Mouse (Mus musculus): ENCODE results near the gene Hist1h1d. TPM values are rescaled to one million over a fixed set of nuclear protein-coding genes. Genes with fewer than 3 reads are reported as not detected.
A peak's percentile ranks its signal among the peaks of the same experiment; 100 is the strongest.

Gene Hist1h1d
- total and polyA plus RNA-seq, 3 experiments: 0.24 to 115 TPM; not detected in 1

DNA sequence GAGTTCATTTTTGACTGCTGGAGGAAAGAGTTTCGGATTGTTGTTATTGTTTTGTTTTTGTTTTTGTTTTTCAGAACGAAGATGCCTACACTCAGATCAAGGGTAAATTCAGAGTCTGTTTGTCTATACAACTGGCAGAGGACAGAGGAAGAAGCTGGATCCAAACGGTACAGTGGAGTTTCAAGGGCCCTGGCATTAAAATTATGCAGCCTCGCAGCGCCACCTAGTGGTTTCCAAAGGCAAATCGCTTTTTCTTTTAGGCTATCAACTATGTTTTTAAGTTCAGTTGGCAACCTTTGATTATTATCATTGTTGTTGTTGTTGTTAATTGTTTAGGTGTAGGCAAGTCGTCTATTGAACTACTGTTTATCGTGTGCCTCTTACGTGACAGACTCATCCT lies 44.9 kb downstream of the Hist1h1d start:
- peaks cover 15 to 26% of the 10 kb centered on the region in 2 experiments for H3K4me1 ChIP-seq (ENCODE audit: control insufficient read depth in 1 of 2, insufficient read depth in 2 of 2, low read length in 2 of 2)
- H3K9me3 ChIP-seq (replicated peaks; ENCODE audit: insufficient read depth, low read length): no peaks in the 10 kb centered on the region
- DNase-seq (ENCODE audit: low read depth, low spot score): peak; percentile 89
- H3K27me3 ChIP-seq (ENCODE audit: control insufficient read depth in 1 of 2, insufficient read depth in 2 of 2, low read length in 2 of 2): no peaks in the 10 kb centered on the region
- no peak overlapping the region for H3K27ac ChIP-seq (ENCODE audit: control insufficient read depth, low read depth, low read length)
- no peaks in the 10 kb centered on the region for H3K79me2 ChIP-seq (ENCODE audit: control insufficient read depth, insufficient read depth, low read length, poor library complexity)
- peak overlapping the region; percentile 34; the same call in 1 of the 2 replicates for H3K9ac ChIP-seq (ENCODE audit: control insufficient read depth, low read depth, low read length, poor library complexity, severe bottlenecking)
- 0 out of 4 replicates have a peak overlapping the region, but pooled peaks of 1 of the 2 experiments have one; percentile 19 for H3K4me3 ChIP-seq (ENCODE audit: control insufficient read depth in 1 of 2, insufficient read depth in 1 of 2, low read depth in 2 of 2, low read length in 2 of 2)
- peaks cover 0 to 28% of the 10 kb centered on the region in 2 experiments; a peak in 2 of 4 replicates for H3K36me3 ChIP-seq (ENCODE audit: control insufficient read depth in 1 of 2, insufficient read depth in 2 of 2, low read length in 2 of 2)
- no peak for TF ChIP-seq ETS1 (IDR thresholded peaks at IDR 0.05; ENCODE audit: low read depth, low read length)
- TF ChIP-seq MAX (IDR thresholded peaks at IDR 0.05; ENCODE audit: low read length): no peak
- no peak for TF ChIP-seq TAL1 (IDR thresholded peaks at IDR 0.05; ENCODE audit: low read length)
- TF ChIP-seq USF2 (IDR thresholded peaks at IDR 0.05; ENCODE audit: borderline replicate concordance in 1 of 2, insufficient read depth in 1 of 2, low read depth in 1 of 2, low read length in 2 of 2): no peak
- no peak for TF ChIP-seq MYB (IDR thresholded peaks at IDR 0.05; ENCODE audit: low read depth, low read length)
- TF ChIP-seq NRF1 (IDR thresholded peaks at IDR 0.05; ENCODE audit: insufficient read depth, low read depth, low read length, poor library complexity, severe bottlenecking): no peak
- no peak for TF ChIP-seq GABPA (IDR thresholded peaks at IDR 0.05; ENCODE audit: low read depth, low read length)
- TF ChIP-seq RAD21 (IDR thresholded peaks at IDR 0.05; ENCODE audit: low read depth, low read length): peak; percentile 98
- no peak for TF ChIP-seq HCFC1 (IDR thresholded peaks at IDR 0.05; ENCODE audit: low read depth, low read length)
- TF ChIP-seq GATA1 (IDR thresholded peaks at IDR 0.05; ENCODE audit: low read depth, low read length): peak; percentile 27; the same call in 1 of the 2 replicates
- TF ChIP-seq MXI1 (IDR thresholded peaks at IDR 0.05; ENCODE audit: low read depth, low read length): no peak
- no peak for TF ChIP-seq ZKSCAN1 (IDR thresholded peaks at IDR 0.05; ENCODE audit: low read depth, low read length)
- TF ChIP-seq SMC3 (IDR thresholded peaks at IDR 0.05; ENCODE audit: low read depth, low read length): peak; percentile 76
- peak; percentile 75 to 88 (median 77) for TF ChIP-seq CTCF (IDR thresholded peaks at IDR 0.05 in 2 of 3, conservative IDR thresholded peaks at IDR 0.05 in 1 of 3; ENCODE audit: control insufficient read depth in 1 of 3, insufficient read depth in 1 of 3, low read depth in 2 of 3, low read length in 3 of 3, poor library complexity in 1 of 3, severe bottlenecking in 1 of 3)
- TF ChIP-seq POLR2AphosphoS2 (IDR thresholded peaks at IDR 0.05; ENCODE audit: low read length): no peak
- no peak for TF ChIP-seq CHD2 (IDR thresholded peaks at IDR 0.05; ENCODE audit: low read length)
- TF ChIP-seq E2F4 (IDR thresholded peaks at IDR 0.05; ENCODE audit: borderline replicate concordance, low read depth, low read length): no peak
- TF ChIP-seq POLR2A (IDR thresholded peaks at IDR 0.05; ENCODE audit: control insufficient read depth in 1 of 2, insufficient read depth in 1 of 2, low read depth in 1 of 2, low read length in 2 of 2, poor library complexity in 1 of 2): no peak
- TF ChIP-seq BHLHE40 (IDR thresholded peaks at IDR 0.05; ENCODE audit: borderline replicate concordance, low read depth, low read length): peak; percentile 9; the same call in 1 of the 2 replicates
- no peak for TF ChIP-seq MAZ (IDR thresholded peaks at IDR 0.05; ENCODE audit: low read depth, low read length)
- no peak for TF ChIP-seq UBTF (IDR thresholded peaks at IDR 0.05; ENCODE audit: borderline replicate concordance, insufficient read depth, low read depth, low read length)
- TF ChIP-seq MAFK (IDR thresholded peaks at IDR 0.05; ENCODE audit: borderline replicate concordance, low read depth, low read length): no peak
- 0 out of 2 replicates have a peak, but pooled peaks have one; percentile 18 for TF ChIP-seq ZNF384 (IDR thresholded peaks at IDR 0.05; ENCODE audit: low read depth, low read length)
- peak; percentile 70 for TF ChIP-seq SIN3A (IDR thresholded peaks at IDR 0.05; ENCODE audit: low read length)
- TF ChIP-seq CHD1 (IDR thresholded peaks at IDR 0.05; ENCODE audit: low read depth, low read length): no peak
- TF ChIP-seq ELF1 (IDR thresholded peaks at IDR 0.05; ENCODE audit: low read depth, low read length): 0 out of 2 replicates have a peak, but pooled peaks have one; percentile 24
- TF ChIP-seq NELFE (IDR thresholded peaks at IDR 0.05; ENCODE audit: low read depth, low read length): no peak
- TF ChIP-seq EP300 (IDR thresholded peaks at IDR 0.05; ENCODE audit: low read depth in 1 of 2, low read length in 2 of 2): no peak
- TF ChIP-seq KAT2A (conservative IDR thresholded peaks at IDR 0.05; ENCODE audit: low read depth, low read length): no peak
- no peak for TF ChIP-seq POLR2AphosphoS5 (IDR thresholded peaks at IDR 0.05; ENCODE audit: borderline replicate concordance, low read depth, low read length)
- TF ChIP-seq USF1 (IDR thresholded peaks at IDR 0.05; ENCODE audit: low read depth, low read length): no peak
- no peak for TF ChIP-seq JUND (IDR thresholded peaks at IDR 0.05; ENCODE audit: low read depth, low read length)
- TF ChIP-seq ZMIZ1 (IDR thresholded peaks at IDR 0.05; ENCODE audit: low read depth, low read length): no peak
- no peak for TF ChIP-seq MEF2A (IDR thresholded peaks at IDR 0.05; ENCODE audit: extremely low read depth, insufficient replicate concordance, low read depth, low read length, poor library complexity, severe bottlenecking)
- peak; percentile 53; the same call in 1 of the 2 replicates for TF ChIP-seq TBP (IDR thresholded peaks at IDR 0.05; ENCODE audit: low read depth, low read length)
- TF ChIP-seq RCOR1 (IDR thresholded peaks at IDR 0.05; ENCODE audit: low read depth, low read length): no peak
- TF ChIP-seq TCF12 (IDR thresholded peaks at IDR 0.05; ENCODE audit: low read depth, low read length): no peak
- TF ChIP-seq ZC3H11A (IDR thresholded peaks at IDR 0.05; ENCODE audit: low read depth, low read length): peak; percentile 85
